Mouse (Mus musculus): Measurements from ENCODE around the gene Kctd6.
A peak's percentile ranks its signal among the peaks of the same experiment; 100 is the strongest.

Gene Kctd6

GRCm38 (mm10) chr14:8213803-8214224 lies at the start of gene Kctd6:
Gene Kctd6, plus strand, starts transcription at chr14:8214140.
- DNase-seq: peak; percentile 99

GRCm38 (mm10) chr14:8164463-8164862 lies 49.5 kb upstream of the Kctd6 start:
- DNase-seq: no peak

GRCm38 (mm10) chr14:8172507-8173410 lies 41.2 kb upstream of the Kctd6 start, which contains the start of gene Pdhb:
Gene Pdhb, minus strand, starts transcription at chr14:8173025.
- peak; percentile 99 for DNase-seq

GRCm38 (mm10) chr14:8173542-8174250 lies 40.2 kb upstream of the Kctd6 start:
- peak; percentile 64 for DNase-seq

GRCm38 (mm10) chr14:8174634-8175033 lies 39.3 kb upstream of the Kctd6 start:
- DNase-seq: no peak

- no peak for DNase-seq
These were observed 37.7 kb upstream of the Kctd6 start for GRCm38 (mm10) chr14:8176251-8176650.

GRCm38 (mm10) chr14:8180371-8181035 lies 33.4 kb upstream of the Kctd6 start:
- DNase-seq: no peak

- no peak for DNase-seq
These were observed 30.6 kb upstream of the Kctd6 start for GRCm38 (mm10) chr14:8183330-8183729.

- DNase-seq: no peak
These were observed 27.5 kb upstream of the Kctd6 start for GRCm38 (mm10) chr14:8186278-8187045.

GRCm38 (mm10) chr14:8190556-8190955 lies 23.4 kb upstream of the Kctd6 start:
- DNase-seq: no peak

GRCm38 (mm10) chr14:8191331-8191965 lies 22.5 kb upstream of the Kctd6 start:
- no peak for DNase-seq

- no peak for DNase-seq
These were observed 21.2 kb upstream of the Kctd6 start for GRCm38 (mm10) chr14:8192727-8193126.

GRCm38 (mm10) chr14:8200769-8201168 lies 13.2 kb upstream of the Kctd6 start:
- no peak for DNase-seq

GRCm38 (mm10) chr14:8201715-8202114 lies 12.2 kb upstream of the Kctd6 start:
- DNase-seq: no peak

- DNase-seq: no peak
These were observed 7.6 kb upstream of the Kctd6 start for GRCm38 (mm10) chr14:8206179-8206910.

- DNase-seq: no peak
These were observed 6.8 kb upstream of the Kctd6 start for GRCm38 (mm10) chr14:8207105-8207504.

- DNase-seq: no peak
These were observed 6.4 kb upstream of the Kctd6 start for GRCm38 (mm10) chr14:8207543-8207942.

- DNase-seq: no peak
These were observed 5.1 kb upstream of the Kctd6 start for GRCm38 (mm10) chr14:8208876-8209275.

- no peak for DNase-seq
These were observed 4.0 kb upstream of the Kctd6 start for GRCm38 (mm10) chr14:8209896-8210295.

- DNase-seq: no peak
These were observed 944 bp upstream of the Kctd6 start for GRCm38 (mm10) chr14:8212996-8213395.

All from thymus, postnatal 14 days (tissue).